Mouse (Mus musculus) ES-Bruce4 (cell line): ENCODE measurements around the gene Baiap2l1.

Experiments used
- CTCF ChIP-seq: IDR thresholded peaks from one replicate; pipeline ENCODE4 v1.8.1; 2011; ENCODE audit warnings: low read depth, low read length
- EP300 ChIP-seq: IDR thresholded peaks from 2 replicates; pipeline ENCODE4 v1.6.1; 2011; ENCODE audit warnings: low read depth, low read length; ENCODE audit not compliant: insufficient read depth
- POLR2A ChIP-seq: IDR thresholded peaks from one replicate; pipeline ENCODE4 v1.8.1; 2011; ENCODE audit warnings: low read length; ENCODE audit not compliant: insufficient read depth

GRCm38 (mm10) chr5:144296090-144296604 lies 61.8 kb downstream of the Baiap2l1 start:
- TF ChIP-seq CTCF (no peak), EP300 (no peak), POLR2A (no peak)
